Mouse (Mus musculus) NIH3T3 (cell line): ENCODE measurements around the gene Tex14.
"Not testable (repeated sequence)": the region's sequence is repeated elsewhere in the genome, so short reads cannot be mapped to it uniquely, and the experiment has no call there.

Experiments used
- DNase-seq: peaks from one replicate; pipeline ENCODE4 v3.0.0-alpha.2; 2012; ENCODE audit warnings: low read depth

The Tex14 gene

DNA sequence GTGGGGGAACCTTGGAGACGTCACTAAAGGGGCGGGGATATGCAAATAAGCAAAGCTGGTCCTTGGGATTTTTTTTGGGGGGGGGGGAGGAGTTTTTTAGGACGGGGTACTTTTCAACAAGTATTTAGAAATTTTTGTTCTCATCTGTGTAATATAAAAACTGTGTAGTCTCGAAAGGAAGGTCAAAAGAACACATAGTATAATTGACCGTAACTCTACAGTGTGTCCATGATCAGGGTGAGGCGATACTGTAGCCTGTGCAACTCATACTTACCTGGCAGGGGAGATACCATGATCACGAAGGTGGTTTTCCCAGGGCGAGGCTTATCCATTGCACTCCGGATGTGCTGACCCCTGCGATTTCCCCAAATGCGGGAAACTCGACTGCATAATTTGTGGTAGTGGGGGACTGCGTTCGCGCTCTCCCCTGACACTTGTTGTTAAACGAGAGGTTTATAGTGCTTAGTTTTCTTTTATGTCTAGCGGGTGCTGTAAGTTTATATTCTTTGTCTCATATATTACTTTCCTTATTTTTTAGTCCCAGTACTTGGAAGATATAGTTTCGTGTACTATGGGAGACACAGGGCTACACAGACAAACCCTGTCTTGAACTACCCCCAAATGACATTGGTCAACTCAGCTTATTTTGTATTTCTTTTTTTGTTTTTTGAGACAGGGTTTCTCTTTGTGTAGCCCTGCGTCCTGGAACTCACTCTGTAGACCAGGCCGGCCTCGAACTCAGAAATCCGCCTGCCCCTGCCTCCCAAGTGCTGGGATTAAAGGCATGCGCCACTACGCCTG, 21.8 kb downstream of the Tex14 start:
- peak; percentile 86 for DNase-seq

DNA sequence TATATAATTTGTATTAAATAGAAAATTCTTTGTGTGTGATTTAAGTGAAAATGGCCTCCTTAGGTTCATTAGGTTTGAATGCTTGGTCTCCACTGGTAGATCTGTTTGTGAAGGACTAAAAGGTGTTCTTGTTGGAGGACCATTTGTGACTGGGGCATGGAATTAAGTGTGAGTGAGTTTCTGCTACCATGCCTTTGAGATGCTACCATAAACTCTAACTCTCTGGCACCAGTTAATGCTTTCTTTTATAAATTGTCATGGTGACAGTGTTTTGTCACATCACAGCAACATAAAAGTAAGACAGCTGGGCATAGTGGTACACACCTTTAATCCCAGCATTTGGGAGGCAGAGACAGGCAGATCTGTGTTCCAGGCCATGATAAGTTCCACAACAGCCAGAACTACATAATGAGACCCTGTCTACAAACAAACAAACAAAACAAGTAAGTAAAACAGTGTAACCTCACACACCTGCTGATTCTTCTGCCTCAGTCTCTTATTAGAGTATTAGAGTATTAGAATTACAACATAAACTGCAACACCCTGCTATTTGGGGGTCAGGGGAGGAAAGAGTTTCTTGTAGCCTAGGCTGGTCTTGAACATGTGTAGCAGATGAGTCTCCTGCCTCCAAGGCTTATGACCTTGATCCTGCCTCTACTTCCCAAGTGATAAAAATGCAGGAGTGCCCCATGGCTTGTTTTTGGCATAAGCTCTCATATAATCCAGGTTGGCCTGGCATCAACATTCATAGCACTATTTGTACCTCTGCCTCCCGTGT, 22.6 kb downstream of the Tex14 start:
- DNase-seq, result no peak

- no peak for DNase-seq
Observed at GRCm38 (mm10) chr11:87428051-87428673, 23.3 kb downstream of the Tex14 start.

DNA sequence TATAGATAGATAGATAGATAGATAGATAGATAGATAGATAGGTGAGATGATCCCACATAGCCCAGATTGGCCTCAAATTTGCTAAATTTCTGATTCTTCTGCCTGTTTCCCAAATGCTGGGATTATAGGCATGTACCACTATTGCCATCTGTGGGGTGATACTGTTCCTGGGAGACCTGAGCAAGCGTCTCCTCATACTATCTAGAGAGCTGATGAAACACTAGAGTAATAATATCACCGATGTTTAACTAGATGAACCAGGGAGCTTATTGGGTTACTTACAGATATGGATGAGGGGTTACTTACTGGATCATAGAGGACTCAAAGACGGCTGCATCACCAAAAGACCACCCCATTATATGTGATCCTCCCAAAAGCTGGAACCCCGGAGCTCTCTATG, 24.5 kb downstream of the Tex14 start:
- DNase-seq, result no peak

DNA sequence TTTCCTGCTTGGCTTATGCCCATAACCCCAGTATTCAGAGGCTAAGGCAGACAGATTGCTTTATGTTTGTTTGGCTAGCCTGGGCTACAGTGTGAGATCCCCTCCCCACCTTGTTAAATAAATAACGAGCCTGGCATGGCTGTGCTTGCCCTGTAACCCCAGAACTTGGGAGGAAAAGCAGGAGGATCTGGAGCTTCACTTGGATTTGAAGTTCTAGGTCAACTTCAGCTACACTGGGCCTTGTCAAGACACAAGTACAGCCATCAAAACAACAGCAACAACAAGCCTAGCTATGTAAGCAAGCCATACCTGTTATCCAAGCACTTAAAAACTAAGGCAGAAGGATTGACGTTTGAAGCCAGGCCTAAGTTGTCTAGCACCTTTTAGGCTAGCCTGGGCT, 25.5 kb downstream of the Tex14 start:
- no peak for DNase-seq

- DNase-seq, result not testable (repeated sequence)
Observed at GRCm38 (mm10) chr11:87431813-87432212, 26.9 kb downstream of the Tex14 start.

GRCm38 (mm10) chr11:87432447-87432846, 27.6 kb downstream of the Tex14 start:
- DNase-seq, result no peak

GRCm38 (mm10) chr11:87432933-87433669, 28.2 kb downstream of the Tex14 start:
- DNase-seq, result no peak

GRCm38 (mm10) chr11:87435107-87435506, 30.2 kb downstream of the Tex14 start:
- not testable (repeated sequence) for DNase-seq

DNA sequence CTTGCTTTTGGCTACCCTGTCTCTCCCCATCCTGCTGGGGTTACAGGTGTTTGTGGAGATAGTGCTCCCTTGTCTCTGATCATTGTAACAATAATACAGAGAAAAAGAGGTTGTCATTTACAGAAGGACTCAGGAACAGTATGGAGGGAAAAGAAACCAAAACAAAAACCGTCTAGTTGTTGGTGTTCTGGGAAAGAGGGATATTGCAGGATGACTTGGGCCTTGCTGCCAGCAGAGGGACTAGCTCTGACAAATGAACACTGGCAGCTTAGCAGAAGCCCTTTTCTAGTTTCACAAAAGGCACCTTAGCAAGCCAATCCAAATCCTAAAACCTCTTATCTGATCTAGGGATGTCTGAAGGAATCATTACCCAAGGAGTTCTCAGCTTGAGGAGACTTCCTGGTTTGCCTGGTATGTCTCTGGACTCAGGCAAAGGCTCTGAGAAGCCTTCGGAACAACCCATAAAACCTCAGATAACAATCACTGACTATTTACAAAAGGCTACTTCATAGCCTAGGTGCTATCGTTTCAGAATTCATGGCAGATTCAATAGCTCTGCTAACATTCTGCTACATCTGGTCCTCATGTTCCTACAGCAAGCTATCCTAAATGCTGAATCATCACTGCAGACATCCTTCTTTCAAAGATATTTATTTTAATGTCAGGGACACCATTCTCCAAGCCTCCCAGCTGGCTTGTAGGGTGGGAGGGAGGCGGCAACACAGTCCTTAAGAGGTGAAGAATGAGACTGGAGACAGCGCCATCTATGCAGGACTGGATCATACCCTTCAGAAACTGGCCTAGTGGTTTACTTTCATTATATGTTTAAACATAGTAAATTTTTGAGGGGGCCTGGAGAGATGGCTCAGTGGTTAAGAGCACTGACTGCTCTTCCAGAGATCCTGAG, 31.7 kb downstream of the Tex14 start:
- DNase-seq, result no peak

DNA sequence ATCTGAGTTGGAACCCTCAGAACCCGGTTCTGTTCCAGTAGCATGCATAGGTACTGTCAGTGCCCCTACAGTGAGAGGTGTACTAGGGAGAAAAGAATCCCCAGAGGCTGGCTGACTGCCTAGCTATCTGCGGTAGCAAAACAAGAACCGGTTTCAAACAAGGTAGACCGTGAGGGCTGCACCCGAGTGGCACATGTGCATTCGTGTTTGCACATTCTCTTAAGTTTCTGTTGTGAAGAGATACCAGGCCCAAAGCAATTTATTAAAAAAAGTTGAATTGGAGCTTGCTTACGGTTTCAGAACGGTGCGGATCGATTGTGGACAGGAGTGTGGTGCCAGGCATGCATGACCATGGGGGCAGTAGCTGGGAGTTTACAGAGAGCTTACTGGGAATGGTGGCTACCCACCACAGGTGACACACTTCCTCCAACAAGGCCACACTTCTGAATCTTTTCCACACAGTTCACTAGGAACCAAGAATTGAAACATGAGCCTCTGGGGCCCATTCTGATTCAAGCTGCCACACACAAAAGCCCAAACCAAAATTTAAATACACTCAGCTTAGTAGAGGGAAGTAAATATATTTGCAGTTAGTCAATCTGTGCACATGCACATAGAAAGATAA, 35.0 kb downstream of the Tex14 start:
- DNase-seq, result no peak

DNA sequence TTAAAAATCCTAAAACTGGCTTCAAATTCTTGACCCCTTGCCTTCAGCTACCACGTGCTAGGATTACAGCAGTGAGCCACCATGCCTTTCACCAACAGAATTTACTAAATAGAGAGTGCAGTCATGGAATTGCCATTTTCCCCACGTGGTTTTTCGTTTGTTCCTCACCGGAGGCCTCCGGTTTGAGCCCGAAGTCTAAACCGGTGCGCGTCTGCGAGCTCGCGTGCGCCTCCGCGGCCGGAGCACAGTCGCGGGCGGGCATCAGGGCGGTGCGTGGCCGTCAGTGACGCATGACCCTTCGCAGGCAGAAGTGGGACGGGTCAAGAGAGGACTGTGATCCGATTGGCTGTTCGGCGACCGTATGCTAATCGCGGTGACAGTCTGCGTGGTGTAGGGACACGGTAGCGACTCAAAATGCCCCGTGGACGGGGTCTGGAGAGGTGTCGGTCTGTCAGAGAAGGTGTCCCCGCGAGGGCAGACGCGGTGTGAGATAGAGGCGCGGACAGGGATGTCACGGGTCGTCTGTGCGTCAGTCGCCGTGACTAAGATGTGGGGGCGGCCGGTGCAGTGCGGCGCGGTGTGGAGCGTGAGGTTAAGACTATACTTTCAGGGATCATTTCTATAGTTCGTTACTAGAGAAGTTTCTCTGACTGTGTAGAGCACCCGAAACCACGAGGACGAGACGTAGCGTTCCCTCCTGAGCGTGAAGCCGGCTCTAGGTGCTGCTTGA, 37.9 kb downstream of the Tex14 start:
- peak; percentile 79 for DNase-seq

DNA sequence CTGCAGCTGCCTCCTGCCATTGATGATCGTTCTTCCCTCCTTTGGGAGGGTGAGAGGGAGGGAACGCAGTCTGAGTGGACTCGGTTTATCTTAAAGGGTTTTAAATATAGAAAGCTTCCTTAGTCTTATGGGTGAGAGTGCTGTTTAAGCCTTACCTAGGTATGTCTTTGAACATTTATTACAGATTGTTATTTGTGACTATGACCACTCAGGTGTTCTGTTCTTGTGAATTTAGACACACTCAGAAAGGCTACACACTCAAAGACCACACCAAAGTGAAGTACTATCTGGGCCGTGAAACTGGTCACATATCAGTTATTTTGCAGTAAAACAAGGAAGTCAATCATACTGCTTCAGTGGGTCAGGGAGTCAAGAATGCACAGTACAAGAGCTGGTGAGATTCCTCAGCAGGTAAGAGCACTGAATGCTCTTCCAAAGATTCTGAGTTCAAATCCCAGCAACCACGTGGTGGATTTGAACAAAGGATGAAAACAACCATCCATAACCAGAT, 38.6 kb downstream of the Tex14 start:
- DNase-seq, result peak; percentile 86

DNA sequence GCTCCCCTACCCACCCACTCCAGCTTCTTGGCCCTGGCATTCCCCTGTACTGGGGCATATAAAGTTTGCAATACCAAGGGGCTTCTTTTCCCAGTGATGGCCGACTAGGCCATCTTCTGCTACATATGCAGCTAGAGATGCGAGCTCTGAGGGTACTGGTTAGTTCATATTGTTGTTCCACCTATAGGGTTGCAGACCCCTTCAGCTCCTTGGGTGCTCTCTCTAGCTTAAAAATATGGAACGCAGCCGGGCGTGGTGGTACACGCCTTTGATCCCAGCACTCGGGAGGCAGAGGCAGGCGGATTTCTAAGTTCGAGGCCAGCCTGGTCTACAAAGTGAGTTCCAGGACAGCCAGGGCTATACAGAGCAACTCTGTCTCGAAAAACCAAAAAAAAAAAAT, 39.2 kb downstream of the Tex14 start:
- DNase-seq, result not testable (repeated sequence)

DNA sequence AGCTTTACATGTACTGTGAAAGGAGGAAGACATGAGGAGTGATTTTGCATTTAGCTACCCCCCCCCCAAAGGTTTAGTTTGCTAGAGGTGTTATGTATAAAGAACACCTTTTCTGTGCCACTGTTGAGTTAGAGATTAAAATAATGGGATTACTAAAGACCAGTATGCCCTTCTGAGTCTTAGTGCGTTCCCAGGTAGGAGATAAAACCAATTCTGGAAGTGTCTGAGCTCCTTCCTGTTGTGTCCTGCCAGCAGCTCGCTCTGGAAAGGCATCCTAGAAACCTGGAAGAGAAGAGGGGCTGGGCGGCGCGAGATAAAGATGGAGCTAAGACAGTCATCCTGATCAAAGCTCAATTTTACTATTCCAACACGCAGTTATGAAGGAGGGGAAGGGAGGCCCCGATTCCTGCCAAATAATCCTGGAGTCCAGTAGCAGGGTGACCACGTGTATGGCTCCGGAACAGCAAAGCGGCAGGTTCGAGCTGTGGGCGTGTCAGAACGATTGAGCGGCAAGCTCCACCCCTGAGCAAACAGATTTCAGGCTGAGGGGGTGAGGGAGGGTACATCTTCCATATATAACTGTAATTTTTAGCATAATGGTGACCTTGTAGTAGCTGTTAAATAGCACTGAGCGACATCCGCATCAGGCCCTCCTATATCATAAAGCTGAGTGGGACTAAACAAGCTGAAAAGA, 40.0 kb downstream of the Tex14 start:
- no peak for DNase-seq

GRCm38 (mm10) chr11:87445593-87445992, 40.7 kb downstream of the Tex14 start:
- DNase-seq, result not testable (repeated sequence)

DNA sequence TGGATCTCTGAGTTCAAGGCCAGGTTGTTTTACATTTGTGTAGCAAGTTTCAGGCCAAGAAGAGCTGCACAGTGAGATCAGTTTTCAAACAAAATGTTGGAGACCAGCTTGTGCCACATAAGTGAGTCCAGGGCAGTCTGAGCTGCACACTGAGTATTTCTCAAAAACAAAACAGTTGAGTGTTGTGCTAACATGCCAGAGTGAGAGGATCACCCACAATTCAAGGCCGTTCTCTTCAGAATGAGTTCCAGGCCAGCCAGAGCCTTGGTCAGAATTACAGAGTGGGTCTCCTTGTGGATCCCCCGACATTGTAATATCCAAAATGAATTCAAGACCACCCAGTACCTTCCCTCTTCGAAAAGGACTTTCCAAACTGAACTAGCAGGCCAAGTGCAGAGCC, 41.3 kb downstream of the Tex14 start:
- DNase-seq, result no peak

GRCm38 (mm10) chr11:87447429-87447828, 42.6 kb downstream of the Tex14 start:
- no peak for DNase-seq

DNA sequence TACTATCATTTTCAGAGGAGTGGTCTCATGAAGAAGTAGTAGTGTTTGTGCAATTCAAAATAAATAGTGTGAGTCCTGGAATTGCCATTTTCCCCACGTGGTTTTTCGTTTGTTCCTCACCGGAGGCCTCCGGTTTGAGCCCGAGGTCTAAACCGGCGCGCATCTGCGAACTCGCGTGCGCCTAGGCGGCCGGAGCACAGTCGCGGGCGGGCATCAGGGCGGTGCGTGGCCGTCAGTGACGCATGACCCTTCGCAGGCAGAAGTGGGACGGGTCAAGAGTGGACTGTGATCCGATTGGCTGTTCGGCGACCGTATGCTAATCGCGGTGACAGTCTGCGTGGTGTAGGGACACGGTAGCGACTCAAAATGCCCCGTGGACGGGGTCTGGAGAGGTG, 43.2 kb downstream of the Tex14 start:
- peak; percentile 84 for DNase-seq
